Mouse (Mus musculus): ENCODE data around the gene Cep57l1.
"Not testable (repeated sequence)": the region's sequence is repeated elsewhere in the genome, so short reads cannot be mapped to it uniquely, and the experiment has no call there.

Gene Cep57l1

GRCm38 (mm10) chr10:41809771-41810563, at the start of gene Cep57l1, which contains the start of gene Sesn1:
Cep57l1 (minus strand) TSS chr10:41809871.
Sesn1 (plus strand) TSS chr10:41809935.
- DNase-seq, result peak; percentile 93

- DNase-seq, result no peak
Observed at GRCm38 (mm10) chr10:41848721-41849120, 39.0 kb upstream of the Cep57l1 start.

- no peak for DNase-seq
Observed at GRCm38 (mm10) chr10:41847737-41848136, 38.1 kb upstream of the Cep57l1 start.

GRCm38 (mm10) chr10:41838911-41839310, 29.2 kb upstream of the Cep57l1 start:
- no peak for DNase-seq

- peak; percentile 57 for DNase-seq
Observed at GRCm38 (mm10) chr10:41834131-41834530, 24.5 kb upstream of the Cep57l1 start.

GRCm38 (mm10) chr10:41832191-41832590, 22.5 kb upstream of the Cep57l1 start:
- DNase-seq, result no peak

GRCm38 (mm10) chr10:41830851-41831522, 21.3 kb upstream of the Cep57l1 start:
- peak; percentile 67 for DNase-seq

- DNase-seq, result no peak
Observed at GRCm38 (mm10) chr10:41830445-41830844, 20.8 kb upstream of the Cep57l1 start.

- DNase-seq, result no peak
Observed at GRCm38 (mm10) chr10:41829980-41830379, 20.3 kb upstream of the Cep57l1 start.

- DNase-seq, result no peak
Observed at GRCm38 (mm10) chr10:41829191-41829590, 19.5 kb upstream of the Cep57l1 start.

- DNase-seq, result no peak
Observed at GRCm38 (mm10) chr10:41827784-41828183, 18.1 kb upstream of the Cep57l1 start.

- DNase-seq, result no peak
Observed at GRCm38 (mm10) chr10:41826526-41827116, 16.9 kb upstream of the Cep57l1 start.

GRCm38 (mm10) chr10:41825996-41826395, 16.3 kb upstream of the Cep57l1 start:
- DNase-seq, result no peak

- DNase-seq, result no peak
Observed at GRCm38 (mm10) chr10:41825041-41825440, 15.4 kb upstream of the Cep57l1 start.

GRCm38 (mm10) chr10:41823916-41824315, 14.2 kb upstream of the Cep57l1 start:
- DNase-seq, result no peak

GRCm38 (mm10) chr10:41823282-41823675, 13.6 kb upstream of the Cep57l1 start:
- not testable (repeated sequence) for DNase-seq

GRCm38 (mm10) chr10:41822573-41823281, 13.1 kb upstream of the Cep57l1 start:
- no peak for DNase-seq

- DNase-seq, result no peak
Observed at GRCm38 (mm10) chr10:41821171-41821570, 11.5 kb upstream of the Cep57l1 start.

- DNase-seq, result no peak
Observed at GRCm38 (mm10) chr10:41820401-41820800, 10.7 kb upstream of the Cep57l1 start.

GRCm38 (mm10) chr10:41819307-41819706, 9.6 kb upstream of the Cep57l1 start:
- DNase-seq, result no peak

- not testable (repeated sequence) for DNase-seq
Observed at GRCm38 (mm10) chr10:41818733-41819070, 9.0 kb upstream of the Cep57l1 start.

GRCm38 (mm10) chr10:41818036-41818732, 8.5 kb upstream of the Cep57l1 start:
- no peak for DNase-seq

GRCm38 (mm10) chr10:41816516-41816915, 6.8 kb upstream of the Cep57l1 start:
- DNase-seq, result no peak
